Mouse (Mus musculus): ENCODE data around the gene Hk2. TPM values are rescaled to one million over a fixed set of nuclear protein-coding genes. Genes with fewer than 3 reads are reported as not detected.
"Not testable (repeated sequence)": the region's sequence is repeated elsewhere in the genome, so short reads cannot be mapped to it uniquely, and the experiment has no call there.

Hk2 gene
- polyA plus RNA-seq, 1 experiment from 2014 or later: 3.7 TPM

GRCm38 (mm10) chr6:82705221-82705620, 69.0 kb downstream of the Hk2 start, which contains the start of gene Pole4:
Gene Pole4 (minus strand): TSS chr6:82705365.
- peaks cover 5% of the 10 kb centered on the region for H3K4me1 ChIP-seq (replicated peaks)
- H3K27me3 ChIP-seq: no peaks in the 10 kb centered on the region
- 79% methylated on average over 5 of the region's 5 CpGs for WGBS
- no peak within 1 kb of the TSS for H3K4me3 ChIP-seq
- H3K27ac ChIP-seq: no peak within 1 kb of the TSS
- ATAC-seq (ENCODE audit: low FRiP score): no peak
- no peak within 1 kb of the TSS for H3K9ac ChIP-seq
- no peaks in the 10 kb centered on the region for H3K9me3 ChIP-seq
- H3K4me2 ChIP-seq: no peak within 1 kb of the TSS
- H3K36me3 ChIP-seq: no peaks in the 10 kb centered on the region

GRCm38 (mm10) chr6:82703710-82704109, 70.5 kb downstream of the Hk2 start:
- H3K27me3 ChIP-seq: no peaks in the 10 kb centered on the region
- H3K27ac ChIP-seq: no peak overlapping the region
- H3K9ac ChIP-seq: no peak overlapping the region
- ATAC-seq (ENCODE audit: low FRiP score): no peak
- peaks cover 12% of the 10 kb centered on the region for H3K4me1 ChIP-seq (replicated peaks)
- no peaks in the 10 kb centered on the region for H3K9me3 ChIP-seq
- WGBS: 95% methylated on average over 3 of the region's 3 CpGs
- H3K36me3 ChIP-seq: no peaks in the 10 kb centered on the region
- no peak overlapping the region for H3K4me2 ChIP-seq
- H3K4me3 ChIP-seq: no peak overlapping the region

- H3K4me2 ChIP-seq: no peak overlapping the region
- WGBS: 28% methylated on average over 16 of the region's 16 CpGs
- ATAC-seq (ENCODE audit: low FRiP score): peak; percentile 64
Observed at GRCm38 (mm10) chr6:82702593-82703017, 71.6 kb downstream of the Hk2 start.

GRCm38 (mm10) chr6:82701296-82701695, 73.0 kb downstream of the Hk2 start:
- no peaks in the 10 kb centered on the region for H3K36me3 ChIP-seq
- no peak for ATAC-seq (ENCODE audit: low FRiP score)
- no peaks in the 10 kb centered on the region for H3K27me3 ChIP-seq
- no peaks in the 10 kb centered on the region for H3K9me3 ChIP-seq
- H3K4me2 ChIP-seq: no peak overlapping the region
- WGBS: 76% methylated on average over 6 of the region's 6 CpGs
- H3K4me3 ChIP-seq: no peak overlapping the region
- H3K27ac ChIP-seq: no peak overlapping the region
- no peak overlapping the region for H3K9ac ChIP-seq
- peaks cover 12% of the 10 kb centered on the region for H3K4me1 ChIP-seq (replicated peaks)

More at GRCm38 (mm10) chr6:82702593-82703017, 71.6 kb downstream of the Hk2 start:
- Histone ChIP-seq H3K4me1 (replicated peaks) (peaks cover 12% of the 10 kb centered on the region), H3K27me3 (no peaks in the 10 kb centered on the region), H3K9ac (no peak overlapping the region), H3K27ac (no peak overlapping the region), H3K4me3 (no peak overlapping the region), H3K9me3 (no peaks in the 10 kb centered on the region), H3K36me3 (no peaks in the 10 kb centered on the region)

- Histone ChIP-seq H3K36me3 (no peaks in the 10 kb centered on the region), H3K9ac (no peak overlapping the region), H3K27ac (no peak overlapping the region; the same call in 1 of the 2 replicates), H3K27me3 (no peaks in the 10 kb centered on the region), H3K4me3 (no peak overlapping the region), H3K4me2 (no peak overlapping the region), H3K9me3 (no peaks in the 10 kb centered on the region), H3K4me1 (replicated peaks) (peaks cover 13% of the 10 kb centered on the region)
- 9% methylated on average over 5 of the region's 5 CpGs for WGBS
- no peak for ATAC-seq (ENCODE audit: low FRiP score)
Observed at GRCm38 (mm10) chr6:82699831-82700230, 74.4 kb downstream of the Hk2 start.

DNA sequence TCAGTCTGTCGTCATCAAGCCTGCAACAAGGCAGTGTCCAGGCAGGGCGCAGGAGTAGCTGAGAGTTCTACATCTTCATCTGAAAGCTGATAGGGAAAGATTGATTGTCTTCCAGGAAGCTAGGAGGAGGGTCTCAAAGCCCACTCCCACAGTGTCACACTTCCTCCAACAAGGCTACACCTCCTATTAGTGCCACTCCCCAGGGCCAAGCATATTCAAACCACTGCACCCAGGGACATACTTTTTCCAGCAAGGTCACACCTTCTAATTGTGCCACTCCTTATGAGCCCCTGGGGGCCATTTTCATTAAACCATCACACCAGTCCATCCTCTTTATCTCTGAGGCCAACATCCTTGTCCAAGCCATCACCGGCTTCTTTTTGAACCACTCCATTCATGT, 77.5 kb downstream of the Hk2 start:
- WGBS: 93% methylated on average over 3 of the region's 3 CpGs
- Histone ChIP-seq H3K9ac (no peak overlapping the region), H3K27ac (no peak overlapping the region), H3K36me3 (no peaks in the 10 kb centered on the region), H3K27me3 (no peaks in the 10 kb centered on the region), H3K9me3 (no peaks in the 10 kb centered on the region), H3K4me2 (no peak overlapping the region), H3K4me3 (no peak overlapping the region), H3K4me1 (replicated peaks) (peaks cover 18% of the 10 kb centered on the region)
- ATAC-seq (ENCODE audit: low FRiP score): no peak

DNA sequence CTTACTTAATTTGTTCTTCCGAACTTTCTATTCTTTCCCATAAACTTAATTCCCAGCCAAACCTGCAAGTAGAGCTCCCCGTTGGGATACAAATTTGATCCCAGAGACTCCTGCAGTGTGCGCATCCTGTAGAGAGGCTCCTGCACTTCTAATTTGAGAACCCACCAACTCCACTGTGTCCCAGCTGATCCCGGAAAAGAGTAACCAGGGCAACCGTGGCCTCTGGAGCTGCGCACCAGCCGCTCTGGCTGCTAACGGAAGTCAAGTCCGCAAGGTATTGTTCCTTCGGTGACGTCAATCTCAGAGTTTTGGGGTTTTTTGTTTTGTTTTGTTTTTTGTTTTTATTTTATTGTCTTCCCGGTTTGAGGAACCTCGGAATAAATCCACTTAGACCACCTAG, 79.6 kb downstream of the Hk2 start:
- H3K4me1 ChIP-seq (replicated peaks): peaks cover 7% of the 10 kb centered on the region
- H3K36me3 ChIP-seq: no peaks in the 10 kb centered on the region
- no peaks in the 10 kb centered on the region for H3K27me3 ChIP-seq
- 56% methylated on average over 13 of the region's 13 CpGs for WGBS
- no peak for ATAC-seq (ENCODE audit: low FRiP score)
- H3K9me3 ChIP-seq: no peaks in the 10 kb centered on the region
- no peak overlapping the region for H3K9ac ChIP-seq
- no peak overlapping the region for H3K4me3 ChIP-seq
- no peak overlapping the region for H3K27ac ChIP-seq
- H3K4me2 ChIP-seq: no peak overlapping the region

- Histone ChIP-seq H3K9me3 (no peaks in the 10 kb centered on the region), H3K27me3 (no peaks in the 10 kb centered on the region), H3K4me2 (no peak overlapping the region), H3K4me1 (replicated peaks) (0 out of 2 replicates have a peak, but pooled peaks cover 1% of the 10 kb centered on the region), H3K4me3 (no peak overlapping the region), H3K9ac (no peak overlapping the region), H3K27ac (no peak overlapping the region), H3K36me3 (no peaks in the 10 kb centered on the region)
- 94% methylated on average over 4 of the region's 4 CpGs for WGBS
- no peak for ATAC-seq (ENCODE audit: low FRiP score)
Observed at GRCm38 (mm10) chr6:82689474-82689873, 84.8 kb downstream of the Hk2 start.

DNA sequence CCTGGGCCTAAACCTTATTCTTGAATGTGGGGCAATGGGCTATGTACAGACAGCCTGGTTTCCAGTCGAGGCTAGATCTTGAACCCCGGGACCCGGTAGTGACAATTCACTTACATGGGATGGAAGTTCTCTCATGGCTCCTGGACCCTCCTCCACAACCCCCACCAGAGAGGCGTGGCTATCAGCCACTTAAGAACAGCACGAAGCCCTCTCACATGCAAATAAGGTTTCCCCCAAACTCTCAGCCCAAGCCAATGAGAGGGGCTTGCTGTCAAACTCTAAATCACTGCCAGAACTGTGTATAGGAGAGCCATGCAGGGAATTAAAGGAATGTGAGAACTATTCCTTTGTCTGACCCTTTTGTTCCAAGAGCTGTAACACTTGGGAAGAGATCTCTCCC, 85.7 kb downstream of the Hk2 start:
- H3K9ac ChIP-seq; H3K4me2 ChIP-seq; H3K27me3 ChIP-seq; H3K27ac ChIP-seq; H3K4me1 ChIP-seq (replicated peaks); H3K36me3 ChIP-seq; ATAC-seq (ENCODE audit: low FRiP score); H3K9me3 ChIP-seq; H3K4me3 ChIP-seq: not testable (repeated sequence)
- WGBS: 42% methylated on average over 5 of the region's 5 CpGs

GRCm38 (mm10) chr6:82684136-82684535, 90.1 kb downstream of the Hk2 start:
- Histone ChIP-seq H3K4me2 (no peak overlapping the region), H3K4me3 (no peak overlapping the region), H3K27ac (no peak overlapping the region), H3K4me1 (replicated peaks) (no peaks in the 10 kb centered on the region), H3K9ac (no peak overlapping the region), H3K27me3 (no peaks in the 10 kb centered on the region), H3K36me3 (no peaks in the 10 kb centered on the region), H3K9me3 (no peaks in the 10 kb centered on the region)
- no peak for ATAC-seq (ENCODE audit: low FRiP score)

DNA sequence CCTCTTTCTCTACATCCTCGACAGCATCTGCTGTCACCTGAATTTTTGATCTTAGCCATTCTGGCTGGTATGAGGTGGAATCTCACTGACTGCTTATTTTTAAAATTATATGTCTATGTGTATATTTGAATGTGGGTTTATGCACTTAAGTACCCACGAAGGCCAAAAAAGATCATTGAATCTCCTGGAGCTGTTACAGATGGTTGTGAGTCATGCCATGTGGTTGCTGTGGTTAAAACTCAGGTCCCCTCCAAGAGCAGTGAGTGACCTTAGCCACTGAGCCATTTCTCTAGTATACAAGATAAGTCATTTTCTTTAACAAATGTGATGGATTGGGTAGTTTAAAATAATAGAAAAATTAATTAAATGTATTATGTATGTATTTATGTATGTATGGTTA, 95.0 kb downstream of the Hk2 start:
- H3K27ac ChIP-seq; H3K36me3 ChIP-seq; H3K27me3 ChIP-seq; H3K9ac ChIP-seq; H3K9me3 ChIP-seq; H3K4me3 ChIP-seq; H3K4me1 ChIP-seq (replicated peaks); ATAC-seq (ENCODE audit: low FRiP score); H3K4me2 ChIP-seq: not testable (repeated sequence)
- 95% methylated on average over 2 of the region's 2 CpGs for WGBS

DNA sequence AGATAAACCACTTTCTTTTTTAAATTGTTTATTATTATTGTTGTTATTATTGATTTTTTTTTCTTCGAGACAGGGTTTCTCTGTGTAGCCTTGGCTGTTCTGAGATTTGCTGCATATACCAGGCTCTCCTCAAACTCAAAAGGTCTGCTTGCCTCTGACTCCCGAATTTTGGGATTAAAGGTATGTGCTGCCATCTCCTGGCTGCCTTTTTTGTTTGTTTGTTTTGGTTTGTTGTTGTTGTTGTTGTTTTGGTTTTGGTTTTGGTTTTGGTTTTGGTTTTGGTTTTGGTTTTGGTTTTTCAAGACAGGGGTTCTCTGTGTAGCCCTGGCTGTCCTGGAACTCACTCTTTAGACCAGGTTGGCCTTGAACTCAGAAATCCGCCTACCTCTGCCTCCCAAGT, 96.6 kb downstream of the Hk2 start:
- not testable (repeated sequence) for H3K9ac ChIP-seq; ATAC-seq (ENCODE audit: low FRiP score); H3K4me2 ChIP-seq; H3K4me1 ChIP-seq (replicated peaks); H3K4me3 ChIP-seq; H3K9me3 ChIP-seq; H3K27me3 ChIP-seq; H3K36me3 ChIP-seq; H3K27ac ChIP-seq
- 78% methylated on average over 3 of the region's 3 CpGs for WGBS
